Mouse (Mus musculus) intestine, postnatal 0 days (tissue): ENCODE results near the gene Tcta. TPM values are rescaled to one million over a fixed set of nuclear protein-coding genes. Genes with fewer than 3 reads are reported as not detected.

ENCODE experiments used
- ATAC-seq: fragments of 200-750 bp; cut with Nextera tagmentation; 2 replicates; pipeline ENCODE4 v1.8.0; 2017; ENCODE audit warnings: mild to moderate bottlenecking, moderate TSS enrichment, moderate library complexity
- H3K27ac ChIP-seq: fragments of 300-500 bp; sonication (generic); 2 replicates; pipeline ENCODE4 v1.5.1; 2014; ENCODE audit warnings: mild to moderate bottlenecking, low read depth, low read length, moderate library complexity
- H3K27me3 ChIP-seq: fragments of 300-500 bp; sonication (generic); replicated peaks from 2 replicates; pipeline ENCODE4 v1.6.1; 2014; ENCODE audit warnings: low read length, mixed read lengths; ENCODE audit not compliant: control insufficient read depth, insufficient read depth
- H3K36me3 ChIP-seq: fragments of 300-500 bp; sonication (generic); 2 replicates; pipeline ENCODE4 v1.6.1; 2014; ENCODE audit warnings: mild to moderate bottlenecking, moderate library complexity; ENCODE audit not compliant: control insufficient read depth, insufficient read depth
- H3K4me1 ChIP-seq: fragments of 300-500 bp; sonication (generic); replicated peaks from 2 replicates; pipeline ENCODE4 v1.6.1; 2014; ENCODE audit warnings: antibody characterized with exemption, low read length, mixed read lengths; ENCODE audit not compliant: control insufficient read depth, insufficient read depth
- H3K4me2 ChIP-seq: fragments of 300-500 bp; sonication (generic); replicated peaks from 2 replicates; pipeline ENCODE4 v1.6.1; 2014; ENCODE audit warnings: low read depth, mild to moderate bottlenecking, moderate library complexity
- H3K4me3 ChIP-seq: fragments of 300-500 bp; sonication (generic); 2 replicates; pipeline ENCODE4 v1.5.1; 2014; ENCODE audit warnings: low read depth, low read length
- H3K9ac ChIP-seq: fragments of 300-500 bp; sonication (generic); 2 replicates; pipeline ENCODE4 v1.6.1; 2014; ENCODE audit warnings: mild to moderate bottlenecking, low read depth, low read length
- H3K9me3 ChIP-seq: fragments of 300-500 bp; sonication (generic); 2 replicates; pipeline ENCODE4 v1.6.1; 2016; ENCODE audit warnings: mixed run types; ENCODE audit not compliant: control insufficient read depth
- CTCF ChIP-seq: sonication (generic); IDR thresholded peaks from 2 replicates; pipeline ENCODE4 v1.5.1; 2016; ENCODE audit warnings: low read depth, mild to moderate bottlenecking, control low read depth, antibody characterized with exemption, moderate library complexity
- WGBS: fragments of 180-500 bp; shearing (Covaris S2); extraction: QIAGEN DNeasy Blood & Tissue Kit; methylation state at CpG from one replicate; pipeline ENCODE4 v1.1.7; 2014; 5-methylcytosine and 5-hydroxymethylcytosine counted together
- polyA plus RNA-seq: library from polyadenylated mRNA; unstranded; fragments of >200 nt; fragmentation: Nextera tagmentation; extraction: Ambion mirVana; gene quantifications from 2 replicates; pipeline ENCODE4 v1.2.1, GENCODE M21; 2015

Gene Tcta
- polyA plus RNA-seq: 48.6 and 50.4 TPM in 2 replicates

- H3K9ac ChIP-seq: peak within 1 kb of the TSS; percentile 89
- under 1% methylated on average over 81 of the region's 81 CpGs for WGBS
- peaks cover 16% of the 10 kb centered on the region for H3K36me3 ChIP-seq
- 0 out of 2 replicates have a peak, but pooled peaks have one; percentile 7 for TF ChIP-seq CTCF
- no peaks in the 10 kb centered on the region for H3K27me3 ChIP-seq
- H3K27ac ChIP-seq: peak within 1 kb of the TSS; percentile 98
- H3K4me1 ChIP-seq: peaks cover 5% of the 10 kb centered on the region; the same call in 1 of the 2 replicates
- H3K4me3 ChIP-seq: peak within 1 kb of the TSS; percentile 72
- no peaks in the 10 kb centered on the region for H3K9me3 ChIP-seq
- peak within 1 kb of the TSS; percentile 77 for H3K4me2 ChIP-seq
- ATAC-seq: peak; percentile 91
Observed at GRCm38 (mm10) chr9:108305629-108306520, at the start of gene Tcta, which contains the start of gene Rhoa. Gene Tcta, minus strand, starts transcription at chr9:108306160. Gene Rhoa, plus strand, starts transcription at chr9:108306129.

- no peak overlapping the region for H3K9ac ChIP-seq
- no peak overlapping the region for H3K27ac ChIP-seq
- TF ChIP-seq CTCF: no peak
- H3K4me1 ChIP-seq: no peaks in the 10 kb centered on the region
- H3K4me2 ChIP-seq: no peak overlapping the region
- no peak for ATAC-seq
- H3K4me3 ChIP-seq: no peak overlapping the region
- peaks cover 41% of the 10 kb centered on the region for H3K36me3 ChIP-seq
- no peaks in the 10 kb centered on the region for H3K9me3 ChIP-seq
- no peaks in the 10 kb centered on the region for H3K27me3 ChIP-seq
- WGBS: 90% methylated on average over 3 of the region's 4 CpGs
Observed at GRCm38 (mm10) chr9:108349727-108350126, 43.8 kb upstream of the Tcta start.

DNA sequence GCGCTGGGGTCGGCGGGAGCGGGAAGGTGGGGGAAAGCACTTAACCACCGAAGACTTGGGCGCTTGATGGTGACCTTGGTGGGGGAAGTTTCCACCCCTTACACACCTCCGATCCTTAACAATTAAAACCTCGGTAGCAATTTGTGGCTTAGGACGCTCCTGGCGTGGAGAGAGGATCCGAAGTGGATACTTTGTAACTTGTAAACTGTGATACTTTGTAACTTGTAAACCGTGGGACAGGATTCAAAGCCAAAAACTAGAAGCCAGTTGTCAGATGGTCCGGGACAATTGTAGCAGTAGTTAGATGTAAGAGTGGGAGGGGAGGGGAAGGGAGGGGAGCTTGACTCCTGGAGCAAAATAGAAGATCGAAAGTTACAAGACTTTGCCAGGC is 42.3 kb upstream of the Tcta start:
- Histone ChIP-seq H3K9ac (peak overlapping the region; percentile 63), H3K4me2 (peak overlapping the region; percentile 79), H3K4me1 (no peaks in the 10 kb centered on the region), H3K36me3 (peaks cover 26% of the 10 kb centered on the region), H3K27me3 (no peaks in the 10 kb centered on the region), H3K27ac (peak overlapping the region; percentile 90), H3K4me3 (peak overlapping the region; percentile 68), H3K9me3 (no peaks in the 10 kb centered on the region)
- no peak for ATAC-seq
- WGBS: 2% methylated on average over 14 of the region's 14 CpGs
- TF ChIP-seq CTCF: no peak

DNA sequence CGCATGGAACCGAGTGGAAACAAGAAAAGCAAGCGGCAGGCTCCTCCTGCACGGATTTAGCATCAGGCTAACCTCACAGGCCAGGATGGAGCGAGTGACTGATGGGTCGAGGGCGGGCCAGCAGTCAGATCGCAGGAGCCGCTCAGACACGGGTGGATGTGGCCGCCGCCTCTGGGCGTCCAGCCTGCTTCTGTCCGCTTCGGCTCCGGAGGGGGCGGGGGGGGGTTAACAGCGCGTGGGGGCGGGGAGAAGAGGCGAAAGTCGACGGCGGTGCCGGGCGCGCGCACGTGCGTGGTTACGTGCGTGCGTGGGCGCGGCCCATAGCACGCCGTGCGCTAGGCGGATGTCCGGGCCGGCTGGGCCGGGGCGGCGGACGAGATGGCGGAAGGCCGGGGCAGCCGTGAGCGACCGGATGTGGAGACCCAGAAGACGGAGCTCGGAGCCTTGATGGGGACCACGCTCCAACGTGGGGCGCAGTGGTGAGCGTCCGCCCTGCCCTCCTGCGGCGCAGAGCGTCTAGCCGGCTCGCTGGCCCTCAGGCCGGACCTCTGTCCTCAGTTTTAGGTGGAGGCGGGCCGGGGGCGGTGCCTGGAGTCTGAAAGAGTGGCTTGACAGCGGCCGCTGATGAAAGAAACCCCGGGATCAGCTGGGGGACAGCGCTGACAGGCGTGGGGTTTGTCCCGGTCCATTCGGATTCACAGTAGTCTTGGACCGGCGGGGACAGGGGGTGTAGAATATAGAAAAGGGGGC is 41.8 kb upstream of the Tcta start, which contains the start of gene Usp4:
Gene Usp4 (plus strand): TSS at position 314 of the 750 bp plus-strand sequence.
- H3K4me1 ChIP-seq: no peaks in the 10 kb centered on the region
- H3K9me3 ChIP-seq: no peaks in the 10 kb centered on the region
- peak within 1 kb of the TSS; percentile 90 for H3K27ac ChIP-seq
- no peaks in the 10 kb centered on the region for H3K27me3 ChIP-seq
- H3K4me3 ChIP-seq: peak within 1 kb of the TSS; percentile 68
- H3K4me2 ChIP-seq: peak within 1 kb of the TSS; percentile 79
- peaks cover 21% of the 10 kb centered on the region for H3K36me3 ChIP-seq
- under 1% methylated on average over 74 of the region's 75 CpGs for WGBS
- peak; percentile 91 for ATAC-seq
- H3K9ac ChIP-seq: peak within 1 kb of the TSS; percentile 63
- 0 out of 2 replicates have a peak, but pooled peaks have one; percentile 25 for TF ChIP-seq CTCF

- TF ChIP-seq CTCF: no peak
- H3K27ac ChIP-seq: peak overlapping the region; percentile 90
- H3K9me3 ChIP-seq: no peaks in the 10 kb centered on the region
- no peak for ATAC-seq
- peaks cover 14% of the 10 kb centered on the region for H3K36me3 ChIP-seq
- H3K4me2 ChIP-seq: peak overlapping the region; percentile 79
- peaks cover 3% of the 10 kb centered on the region for H3K4me1 ChIP-seq
- H3K4me3 ChIP-seq: peak overlapping the region; percentile 68
- no peaks in the 10 kb centered on the region for H3K27me3 ChIP-seq
- peak overlapping the region; percentile 63 for H3K9ac ChIP-seq
- WGBS: 4% methylated on average over 11 of the region's 11 CpGs
Observed at GRCm38 (mm10) chr9:108347024-108347423, 41.1 kb upstream of the Tcta start.

DNA sequence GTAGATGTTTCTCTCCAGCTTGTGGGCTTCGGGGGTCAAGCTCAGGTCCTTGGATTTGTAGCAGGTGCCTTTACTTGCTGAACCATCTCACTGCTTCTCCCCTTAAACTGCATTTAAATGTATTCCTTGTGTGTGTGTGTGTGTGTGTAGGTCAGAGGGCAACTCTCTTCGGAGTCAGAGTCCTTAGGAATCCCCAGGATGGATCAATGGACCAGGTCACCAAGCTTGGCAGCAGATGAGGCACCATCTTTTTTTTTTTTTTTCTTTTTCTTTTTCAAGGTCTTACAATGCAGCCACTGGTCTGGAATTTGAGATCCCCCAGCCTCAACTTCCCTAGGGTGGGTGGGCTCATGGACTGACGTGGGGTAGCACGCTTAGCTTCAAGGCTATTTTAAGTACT is 38.5 kb upstream of the Tcta start:
- H3K9ac ChIP-seq: no peak overlapping the region
- peaks cover 3% of the 10 kb centered on the region; the same call in 1 of the 2 replicates for H3K36me3 ChIP-seq
- H3K4me1 ChIP-seq: peaks cover 15% of the 10 kb centered on the region
- no peak overlapping the region for H3K4me3 ChIP-seq
- no peak overlapping the region for H3K4me2 ChIP-seq
- no peaks in the 10 kb centered on the region for H3K27me3 ChIP-seq
- WGBS: 84% methylated on average over 4 of the region's 4 CpGs
- no peaks in the 10 kb centered on the region for H3K9me3 ChIP-seq
- no peak for ATAC-seq
- TF ChIP-seq CTCF: no peak
- 0 out of 2 replicates have a peak overlapping the region, but pooled peaks have one; percentile 96 for H3K27ac ChIP-seq
